Mouse (Mus musculus) hindbrain, embryonic 13.5 days (tissue): Measurements from ENCODE around the gene Stard5. TPM values are rescaled to one million over a fixed set of nuclear protein-coding genes. Genes with fewer than 3 reads are reported as not detected.

Source experiments
- ATAC-seq: fragments of 200-750 bp; cut with Nextera tagmentation; 2 replicates; pipeline ENCODE4 v1.8.0; 2017; ENCODE audit warnings: moderate TSS enrichment; ENCODE audit not compliant: low FRiP score
- H3K27ac ChIP-seq: fragments of 300-500 bp; sonication (generic); 2 replicates; pipeline ENCODE4 v1.5.1; 2015; ENCODE audit warnings: inconsistent platforms, mild to moderate bottlenecking, moderate library complexity
- H3K27me3 ChIP-seq: fragments of 300-500 bp; sonication (generic); 2 replicates; pipeline ENCODE4 v1.6.1; 2015; ENCODE audit warnings: mild to moderate bottlenecking, inconsistent platforms
- H3K36me3 ChIP-seq: fragments of 300-500 bp; sonication (generic); 2 replicates; pipeline ENCODE4 v1.6.1; 2015; ENCODE audit warnings: mild to moderate bottlenecking, inconsistent platforms
- H3K4me1 ChIP-seq: fragments of 300-500 bp; sonication (generic); replicated peaks from 2 replicates; pipeline ENCODE4 v1.6.1; 2015; ENCODE audit warnings: inconsistent platforms
- H3K4me2 ChIP-seq: fragments of 300-500 bp; sonication (generic); 2 replicates; pipeline ENCODE4 v1.6.1; 2015; ENCODE audit warnings: inconsistent platforms, mild to moderate bottlenecking, moderate library complexity
- H3K4me3 ChIP-seq: fragments of 300-500 bp; sonication (generic); 2 replicates; pipeline ENCODE4 v1.5.1; 2015; ENCODE audit warnings: mild to moderate bottlenecking, inconsistent platforms
- H3K9ac ChIP-seq: fragments of 300-500 bp; sonication (generic); 2 replicates; pipeline ENCODE4 v1.6.1; 2015; ENCODE audit warnings: mild to moderate bottlenecking, inconsistent platforms
- H3K9me3 ChIP-seq: fragments of 300-500 bp; sonication (generic); 2 replicates; pipeline ENCODE4 v1.6.1; 2016; ENCODE audit warnings: inconsistent platforms
- WGBS: fragments of 180-500 bp; shearing (Covaris S2); methylation state at CpG from one replicate; pipeline ENCODE4 v1.1.7; 2015; 5-methylcytosine and 5-hydroxymethylcytosine counted together
- polyA plus RNA-seq: library from polyadenylated mRNA; unstranded; fragments of >200 nt; fragmentation: Nextera tagmentation; extraction: Ambion mirVana; gene quantifications from 2 replicates; pipeline ENCODE4 v1.2.1, GENCODE M21; 2015

The Stard5 gene
- polyA plus RNA-seq, result 6.9 and 7.6 TPM in 2 replicates

GRCm38 (mm10) chr7:83631828-83632681 is at the start of gene Stard5:
Gene Stard5, plus strand, starts transcription at chr7:83631959.
- H3K27me3 ChIP-seq, result no peaks in the 10 kb centered on the region
- under 1% methylated on average over 35 of the region's 35 CpGs for WGBS
- peak; percentile 99 for ATAC-seq
- H3K4me1 ChIP-seq, result peaks cover 33% of the 10 kb centered on the region
- peak within 1 kb of the TSS; percentile 75 for H3K4me2 ChIP-seq
- no peaks in the 10 kb centered on the region for H3K9me3 ChIP-seq
- H3K4me3 ChIP-seq, result peak within 1 kb of the TSS; percentile 61
- H3K36me3 ChIP-seq, result no peaks in the 10 kb centered on the region
- H3K27ac ChIP-seq, result peak within 1 kb of the TSS; percentile 84
- H3K9ac ChIP-seq, result peak within 1 kb of the TSS; percentile 76

- Histone ChIP-seq H3K4me2 (no peak within 1 kb of the TSS), H3K4me1 (peaks cover 13% of the 10 kb centered on the region), H3K9ac (no peak within 1 kb of the TSS), H3K27ac (no peak within 1 kb of the TSS), H3K4me3 (no peak within 1 kb of the TSS), H3K27me3 (no peaks in the 10 kb centered on the region), H3K36me3 (no peaks in the 10 kb centered on the region), H3K9me3 (no peaks in the 10 kb centered on the region)
- ATAC-seq, result peak; percentile 52; the same call in 1 of the 2 replicates
- WGBS, result 45% methylated on average over 11 of the region's 11 CpGs
These were observed 46.9 kb upstream of the Stard5 start, which contains the start of gene Tmc3 for GRCm38 (mm10) chr7:83584639-83585471. Gene Tmc3, plus strand, starts transcription at chr7:83584927.

DNA sequence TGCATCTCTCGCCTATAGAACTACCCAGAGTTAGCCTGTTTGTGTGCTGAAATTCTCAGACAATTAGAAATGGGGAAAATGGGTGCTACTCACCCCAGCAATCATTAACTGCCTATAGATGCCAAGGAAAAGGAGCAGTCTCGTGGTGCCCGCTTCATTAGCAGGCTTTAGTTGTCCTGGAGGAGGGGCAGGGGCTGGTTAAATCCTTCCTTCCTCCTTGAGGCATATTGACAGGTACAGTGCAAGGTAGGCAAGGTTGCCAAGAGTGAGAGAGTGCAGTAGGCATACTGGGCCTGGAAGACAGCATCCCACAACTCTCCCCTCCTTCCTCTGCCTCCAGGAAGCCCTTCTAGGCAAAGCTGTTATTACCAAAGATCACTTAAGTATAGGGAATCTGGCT is 37.7 kb upstream of the Stard5 start:
- H3K27ac ChIP-seq, result no peak overlapping the region
- H3K4me2 ChIP-seq, result no peak overlapping the region
- H3K36me3 ChIP-seq, result no peaks in the 10 kb centered on the region
- no peak overlapping the region for H3K9ac ChIP-seq
- H3K4me3 ChIP-seq, result no peak overlapping the region
- H3K27me3 ChIP-seq, result no peaks in the 10 kb centered on the region
- WGBS, result 86% methylated on average over 3 of the region's 3 CpGs
- ATAC-seq, result no peak
- no peaks in the 10 kb centered on the region for H3K9me3 ChIP-seq
- H3K4me1 ChIP-seq, result no peaks in the 10 kb centered on the region

GRCm38 (mm10) chr7:83597063-83597462 is 34.7 kb upstream of the Stard5 start:
- no peak overlapping the region for H3K9ac ChIP-seq
- H3K4me2 ChIP-seq, result no peak overlapping the region
- H3K4me3 ChIP-seq, result no peak overlapping the region
- no peaks in the 10 kb centered on the region for H3K9me3 ChIP-seq
- no peak overlapping the region for H3K27ac ChIP-seq
- H3K27me3 ChIP-seq, result no peaks in the 10 kb centered on the region
- H3K4me1 ChIP-seq, result no peaks in the 10 kb centered on the region
- WGBS, result 92% methylated on average over 3 of the region's 3 CpGs
- no peak for ATAC-seq
- no peaks in the 10 kb centered on the region for H3K36me3 ChIP-seq

DNA sequence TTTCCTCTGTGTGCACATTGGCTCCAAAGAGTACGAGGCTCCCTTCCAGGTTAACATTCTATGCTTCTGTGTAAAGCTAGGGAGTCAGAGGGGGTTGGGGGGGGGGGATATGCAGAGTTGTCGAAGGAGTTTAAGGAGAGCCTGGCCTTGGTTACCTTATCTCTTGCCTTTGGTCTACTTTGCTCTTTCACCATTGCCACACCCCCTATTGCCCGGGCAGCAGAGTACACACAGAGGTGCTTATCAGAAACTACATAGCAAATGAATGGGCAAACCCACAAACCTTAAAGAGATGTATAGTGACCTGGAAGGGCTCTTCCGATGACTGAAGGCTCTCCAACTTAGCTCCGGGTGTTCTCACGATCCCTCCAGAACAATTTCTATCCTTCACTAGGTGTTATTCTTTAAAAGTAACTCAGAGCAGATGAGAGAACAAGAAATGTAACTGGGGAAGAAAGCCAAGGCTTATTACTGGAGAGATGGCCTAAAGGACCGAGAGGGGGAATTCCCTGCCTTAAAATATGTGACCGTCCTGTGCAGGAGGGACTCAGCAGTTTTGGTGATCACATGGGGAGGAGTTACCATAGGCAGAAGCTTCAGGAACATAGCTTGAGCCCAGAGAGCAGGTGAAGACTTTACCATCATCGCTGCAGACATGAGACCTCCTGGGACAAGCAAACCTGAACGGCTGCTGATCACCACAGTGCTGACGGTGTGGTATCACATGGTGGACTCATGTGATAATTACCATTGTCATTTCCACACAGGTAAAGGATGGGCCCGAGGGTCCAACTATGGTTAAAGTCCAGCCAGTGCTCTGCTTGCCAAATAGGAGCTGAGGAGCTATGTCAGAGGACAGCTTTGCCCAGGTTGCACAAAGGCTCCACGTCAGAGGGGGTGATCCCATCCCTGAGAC is 32.5 kb upstream of the Stard5 start:
- no peak overlapping the region for H3K27ac ChIP-seq
- ATAC-seq, result no peak
- H3K36me3 ChIP-seq, result no peaks in the 10 kb centered on the region
- no peaks in the 10 kb centered on the region for H3K4me1 ChIP-seq
- H3K9me3 ChIP-seq, result no peaks in the 10 kb centered on the region
- 90% methylated on average over 13 of the region's 13 CpGs for WGBS
- no peak overlapping the region for H3K4me2 ChIP-seq
- no peak overlapping the region for H3K9ac ChIP-seq
- no peak overlapping the region for H3K4me3 ChIP-seq
- no peaks in the 10 kb centered on the region for H3K27me3 ChIP-seq

DNA sequence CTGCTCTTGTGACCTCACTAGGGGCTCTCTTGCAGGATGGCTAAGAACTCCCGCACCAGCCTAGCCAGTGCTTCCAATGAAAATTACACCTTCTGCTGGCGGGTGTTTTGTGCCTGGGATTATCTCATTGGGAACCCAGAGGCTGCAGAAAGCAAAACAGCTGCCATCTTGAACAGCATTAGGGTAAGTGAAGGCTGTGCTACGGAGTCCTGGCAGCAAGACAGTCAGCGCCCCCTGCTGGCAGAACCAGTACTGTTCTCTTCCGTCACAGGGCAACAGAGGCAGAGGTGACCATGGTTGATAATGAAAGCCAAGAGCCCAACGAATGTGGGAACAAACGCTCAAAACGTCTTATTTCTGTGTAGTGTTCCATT is 31.9 kb upstream of the Stard5 start:
- WGBS, result 63% methylated on average over 8 of the region's 8 CpGs

GRCm38 (mm10) chr7:83604180-83604944 is 27.4 kb upstream of the Stard5 start:
- 95% methylated on average over 7 of the region's 7 CpGs for WGBS
- Histone ChIP-seq H3K27me3 (no peaks in the 10 kb centered on the region), H3K4me1 (no peaks in the 10 kb centered on the region), H3K4me3 (no peak overlapping the region), H3K27ac (no peak overlapping the region), H3K9ac (no peak overlapping the region), H3K4me2 (no peak overlapping the region), H3K36me3 (no peaks in the 10 kb centered on the region), H3K9me3 (no peaks in the 10 kb centered on the region)
- ATAC-seq, result no peak

More for the DNA sequence above, 31.9 kb upstream of the Stard5 start:
- Histone ChIP-seq H3K4me1 (no peaks in the 10 kb centered on the region), H3K36me3 (no peaks in the 10 kb centered on the region), H3K4me3 (no peak overlapping the region), H3K27me3 (no peaks in the 10 kb centered on the region), H3K4me2 (no peak overlapping the region), H3K9me3 (no peaks in the 10 kb centered on the region), H3K9ac (no peak overlapping the region), H3K27ac (no peak overlapping the region)
- no peak for ATAC-seq

DNA sequence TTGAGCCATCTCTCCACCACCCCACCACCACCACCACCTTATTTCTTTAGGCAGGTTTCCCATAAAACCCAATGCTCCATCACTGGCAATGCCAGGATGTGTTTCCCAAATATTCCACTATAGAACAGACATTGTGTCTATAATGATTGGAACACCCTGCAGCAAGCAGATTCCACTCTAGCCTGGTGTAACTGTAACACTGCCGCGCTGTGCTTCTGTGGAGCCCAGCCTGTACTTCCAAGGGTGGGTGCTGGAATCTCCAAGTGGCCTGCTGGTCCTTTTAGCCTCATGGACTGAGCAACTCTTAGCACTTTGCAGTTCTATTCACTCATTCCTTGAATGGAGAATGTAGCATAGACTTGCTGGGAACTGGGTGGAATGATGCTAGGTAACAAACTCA is 25.0 kb upstream of the Stard5 start:
- Histone ChIP-seq H3K9me3 (no peaks in the 10 kb centered on the region), H3K4me2 (no peak overlapping the region), H3K27me3 (no peaks in the 10 kb centered on the region), H3K36me3 (no peaks in the 10 kb centered on the region), H3K4me1 (no peaks in the 10 kb centered on the region), H3K9ac (no peak overlapping the region), H3K4me3 (no peak overlapping the region), H3K27ac (no peak overlapping the region)
- no peak for ATAC-seq
- 100% methylated on average over 2 of the region's 2 CpGs for WGBS

- Histone ChIP-seq H3K9me3 (no peaks in the 10 kb centered on the region), H3K9ac (no peak overlapping the region), H3K4me3 (no peak overlapping the region), H3K36me3 (no peaks in the 10 kb centered on the region), H3K27ac (no peak overlapping the region), H3K4me2 (no peak overlapping the region), H3K4me1 (no peaks in the 10 kb centered on the region), H3K27me3 (no peaks in the 10 kb centered on the region)
- ATAC-seq, result no peak
- 96% methylated on average over 4 of the region's 4 CpGs for WGBS
These were observed 21.9 kb upstream of the Stard5 start for GRCm38 (mm10) chr7:83609891-83610290.

DNA sequence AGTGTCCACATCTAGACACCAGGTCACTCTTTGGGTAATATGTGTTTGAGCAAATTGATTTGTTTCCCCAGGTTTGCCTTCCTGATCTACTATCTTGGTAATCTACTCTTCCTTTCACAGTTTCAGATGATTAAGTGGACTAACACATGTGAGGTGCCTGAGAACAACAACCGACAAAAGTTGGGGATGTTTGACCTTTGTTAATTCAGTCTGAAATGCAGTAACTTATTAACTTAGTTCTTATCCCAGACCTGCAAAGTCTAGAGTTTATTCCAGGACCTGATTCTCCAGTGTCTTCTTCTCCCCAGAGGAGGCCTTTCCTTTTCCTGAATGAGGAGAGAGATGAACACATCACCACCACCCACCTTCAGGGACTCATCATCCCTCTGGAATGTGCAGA is 19.9 kb upstream of the Stard5 start:
- Histone ChIP-seq H3K4me3 (no peak overlapping the region), H3K4me1 (no peaks in the 10 kb centered on the region), H3K9me3 (no peaks in the 10 kb centered on the region), H3K9ac (no peak overlapping the region), H3K36me3 (no peaks in the 10 kb centered on the region), H3K27ac (no peak overlapping the region), H3K27me3 (no peaks in the 10 kb centered on the region), H3K4me2 (no peak overlapping the region)
- whole genome bisulfite sequencing, result 93% methylated on average over 1 of the region's 1 CpGs
- no peak for ATAC-seq

GRCm38 (mm10) chr7:83615272-83615671 is 16.5 kb upstream of the Stard5 start:
- Histone ChIP-seq H3K4me3 (no peak overlapping the region), H3K36me3 (no peaks in the 10 kb centered on the region), H3K27me3 (no peaks in the 10 kb centered on the region), H3K27ac (no peak overlapping the region), H3K4me1 (no peaks in the 10 kb centered on the region), H3K9ac (no peak overlapping the region), H3K9me3 (no peaks in the 10 kb centered on the region), H3K4me2 (no peak overlapping the region)
- no peak for ATAC-seq
- 97% methylated on average over 3 of the region's 3 CpGs for WGBS
